Mouse (Mus musculus) pancreas, adult 10 weeks (tissue): ENCODE measurements around the gene Tax1bp1. TPM values are rescaled to one million over a fixed set of nuclear protein-coding genes. Genes with fewer than 3 reads are reported as not detected.

Source experiments
- polyA plus RNA-seq: library from polyadenylated mRNA; stranded (reverse); fragments of 350-450 nt; fragmentation: Illumina TruSeq; extraction: RNeasy Lipid Tissue Mini Kit (QIAGEN cat#74804); gene quantifications from one replicate; pipeline ENCODE4 v1.2.3, GENCODE M21; 2015; ENCODE audit warnings: low read depth, low replicate concordance; ENCODE audit not compliant: insufficient read depth

Gene Tax1bp1
- polyA plus RNA-seq = 21.5 TPM

GRCm38 (mm10) chr6:52713104-52713896 is at the start of gene Tax1bp1:
Gene Tax1bp1, plus strand, starts transcription at chr6:52713729.

Other genes with a start within 250 kb of the Tax1bp1 start
- gene Hibadh, start 73.3 kb upstream of the Tax1bp1 start, polyA plus RNA-seq = 24.7 TPM